Mouse (Mus musculus) neural tube, embryonic 14.5 days (tissue): ENCODE measurements around the gene Akap6. TPM values are rescaled to one million over a fixed set of nuclear protein-coding genes. Genes with fewer than 3 reads are reported as not detected.
A peak's percentile ranks its signal among the peaks of the same experiment; 100 is the strongest.

Experiments used
- ATAC-seq: fragments of 200-750 bp; cut with Nextera tagmentation; 2 replicates; pipeline ENCODE4 v1.8.0; 2017; ENCODE audit warnings: low read depth, mild to moderate bottlenecking, moderate TSS enrichment, moderate library complexity
- H3K27ac ChIP-seq: fragments of 300-500 bp; sonication (generic); 2 replicates; pipeline ENCODE4 v1.5.1; 2014; ENCODE audit warnings: low read depth, mild to moderate bottlenecking, control low read depth, low read length, moderate library complexity, mixed read lengths
- H3K27me3 ChIP-seq: fragments of 300-500 bp; sonication (generic); 2 replicates; pipeline ENCODE4 v1.6.1; 2014; ENCODE audit warnings: low read length; ENCODE audit not compliant: control insufficient read depth, insufficient read depth
- H3K36me3 ChIP-seq: fragments of 300-500 bp; sonication (generic); 2 replicates; pipeline ENCODE4 v1.6.1; 2014; ENCODE audit warnings: low read length, mixed read lengths; ENCODE audit not compliant: control insufficient read depth, insufficient read depth
- H3K4me1 ChIP-seq: fragments of 300-500 bp; sonication (generic); 2 replicates; pipeline ENCODE4 v1.6.1; 2014; ENCODE audit warnings: low read length; ENCODE audit not compliant: control insufficient read depth, insufficient read depth
- H3K4me2 ChIP-seq: fragments of 300-500 bp; sonication (generic); 2 replicates; pipeline ENCODE4 v1.6.1; 2014; ENCODE audit warnings: mild to moderate bottlenecking, low read depth, low read length, control low read depth
- H3K4me3 ChIP-seq: fragments of 300-500 bp; sonication (generic); 2 replicates; pipeline ENCODE4 v1.5.1; 2014; ENCODE audit warnings: low read depth, low read length, control low read depth, mixed read lengths
- H3K9ac ChIP-seq: fragments of 300-500 bp; sonication (generic); replicated peaks from 2 replicates; pipeline ENCODE4 v1.6.1; 2014; ENCODE audit warnings: low read depth, mild to moderate bottlenecking, control low read depth, low read length, mixed read lengths
- H3K9me3 ChIP-seq: fragments of 300-500 bp; sonication (generic); 2 replicates; pipeline ENCODE4 v1.6.1; 2016; ENCODE audit warnings: low read length; ENCODE audit not compliant: control insufficient read depth
- WGBS: fragments of 180-500 bp; shearing (Covaris S2); extraction: QIAGEN DNeasy Blood & Tissue Kit; methylation state at CpG from one replicate; pipeline ENCODE4 v1.1.7; 2014; 5-methylcytosine and 5-hydroxymethylcytosine counted together
- polyA plus RNA-seq: library from polyadenylated mRNA; unstranded; fragments of >200 nt; fragmentation: Nextera tagmentation; extraction: Ambion mirVana; gene quantifications from 2 replicates; pipeline ENCODE4 v1.2.1, GENCODE M21; 2014

Gene Akap6
- polyA plus RNA-seq, 1 experiment from 2014 or later = 44.0 TPM

DNA sequence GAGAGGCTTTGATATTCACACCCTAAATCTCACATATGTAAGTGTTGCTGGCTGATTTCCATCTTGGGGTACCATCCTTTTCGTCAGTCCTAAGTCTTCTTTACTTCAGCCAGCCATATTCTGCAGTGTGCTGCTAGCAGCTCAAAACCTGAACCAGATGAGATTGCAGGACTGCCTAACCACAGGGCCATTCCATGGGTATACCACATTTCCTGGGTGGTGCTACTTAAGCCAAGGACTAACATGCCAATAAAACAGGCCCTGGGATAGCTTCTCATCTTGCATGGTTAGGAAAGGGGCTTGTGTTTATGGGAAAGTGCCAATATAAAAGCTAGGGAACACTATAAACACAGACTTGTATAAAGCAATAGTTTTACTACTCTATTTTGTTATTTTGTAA is 7.6 kb upstream of the Akap6 start:
- 92% methylated on average over 1 of the region's 1 CpGs for WGBS

DNA sequence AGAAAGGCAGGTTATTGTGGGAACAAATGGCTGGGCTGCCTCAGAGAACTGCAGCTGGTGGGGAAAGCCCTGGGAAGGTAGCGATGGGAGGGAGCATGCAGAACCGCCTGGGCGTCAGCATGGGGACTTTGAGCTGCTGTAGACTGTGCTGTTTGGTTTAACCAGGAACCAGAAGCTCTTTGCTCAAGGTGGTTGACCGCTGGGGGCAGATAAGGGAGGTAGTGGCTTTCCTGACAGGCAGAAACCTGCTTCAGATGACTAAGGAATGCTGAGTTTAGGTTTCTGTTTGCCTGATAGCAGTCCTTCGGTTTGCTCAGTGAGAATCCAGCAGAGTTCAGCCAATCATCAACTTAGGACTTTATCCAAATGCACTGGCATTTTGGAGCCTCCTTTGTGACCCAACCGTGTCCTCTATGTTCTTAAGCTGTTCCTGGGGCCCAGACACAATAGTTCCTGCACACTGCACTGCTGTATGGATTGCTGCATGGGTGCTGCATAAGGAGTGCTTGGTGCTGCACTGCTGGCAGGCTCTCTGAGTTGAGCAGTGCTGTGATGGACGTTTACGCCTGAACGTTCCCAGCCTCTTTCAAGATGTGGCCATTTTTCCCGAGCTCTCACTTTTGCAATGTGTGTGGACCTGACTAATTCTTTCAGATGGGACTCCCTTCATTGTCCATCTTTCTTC is 6.8 kb upstream of the Akap6 start:
- Histone ChIP-seq H3K27ac (no peak overlapping the region), H3K4me3 (no peak overlapping the region), H3K36me3 (no peaks in the 10 kb centered on the region), H3K9ac (no peak overlapping the region), H3K4me2 (no peak overlapping the region), H3K9me3 (no peaks in the 10 kb centered on the region), H3K4me1 (no peaks in the 10 kb centered on the region), H3K27me3 (no peaks in the 10 kb centered on the region)
- WGBS = 66% methylated on average over 10 of the region's 10 CpGs
- no peak for ATAC-seq

More for the DNA sequence above, 7.6 kb upstream of the Akap6 start:
- Histone ChIP-seq H3K27me3 (no peaks in the 10 kb centered on the region), H3K9ac (no peak overlapping the region), H3K36me3 (no peaks in the 10 kb centered on the region), H3K27ac (no peak overlapping the region), H3K9me3 (no peaks in the 10 kb centered on the region), H3K4me1 (no peaks in the 10 kb centered on the region), H3K4me3 (no peak overlapping the region), H3K4me2 (no peak overlapping the region)
- ATAC-seq = no peak

DNA sequence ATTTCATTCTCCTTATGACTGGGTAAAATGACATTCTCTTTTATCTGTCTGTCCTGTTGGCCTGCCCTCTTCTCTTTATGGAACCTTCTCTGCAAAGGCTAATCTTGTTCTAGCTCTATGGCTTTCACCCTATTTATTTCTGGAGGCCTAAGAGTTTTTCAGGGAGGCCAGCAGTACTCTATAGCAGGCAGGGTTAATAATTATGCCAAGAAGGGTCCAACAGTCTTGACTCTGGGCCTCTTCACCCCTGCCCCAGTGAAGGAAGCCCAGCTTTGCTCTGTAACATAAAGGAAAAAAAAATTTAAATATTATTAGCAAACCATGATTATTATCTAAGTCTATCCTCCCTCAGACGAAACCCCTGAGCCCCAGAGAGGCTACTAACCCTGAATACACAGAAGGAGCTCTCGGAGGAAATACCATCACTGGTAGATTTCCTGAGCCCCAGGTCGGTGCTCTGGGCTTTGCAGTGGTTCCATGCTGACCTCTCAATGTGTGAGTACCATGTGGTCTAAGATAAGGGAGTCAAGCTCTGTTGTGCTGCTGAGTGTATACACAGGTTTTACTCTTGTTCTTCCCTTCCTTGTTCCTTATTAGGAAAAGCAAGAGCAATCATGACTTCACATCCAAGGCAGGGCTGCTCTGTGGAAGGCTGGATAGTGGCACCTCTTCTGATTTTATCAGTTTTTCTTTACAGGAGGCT is 1.6 kb upstream of the Akap6 start:
- H3K4me1 ChIP-seq = peaks cover 23% of the 10 kb centered on the region
- H3K4me2 ChIP-seq = peak overlapping the region; percentile 79; the same call in 1 of the 2 replicates
- no peak for ATAC-seq
- WGBS = 67% methylated on average over 3 of the region's 3 CpGs
- H3K36me3 ChIP-seq = no peaks in the 10 kb centered on the region
- no peaks in the 10 kb centered on the region for H3K9me3 ChIP-seq
- 0 out of 2 replicates have a peak overlapping the region, but pooled peaks have one; percentile 28 for H3K9ac ChIP-seq
- no peaks in the 10 kb centered on the region for H3K27me3 ChIP-seq
- H3K27ac ChIP-seq = peak overlapping the region; percentile 90
- no peak overlapping the region for H3K4me3 ChIP-seq

DNA sequence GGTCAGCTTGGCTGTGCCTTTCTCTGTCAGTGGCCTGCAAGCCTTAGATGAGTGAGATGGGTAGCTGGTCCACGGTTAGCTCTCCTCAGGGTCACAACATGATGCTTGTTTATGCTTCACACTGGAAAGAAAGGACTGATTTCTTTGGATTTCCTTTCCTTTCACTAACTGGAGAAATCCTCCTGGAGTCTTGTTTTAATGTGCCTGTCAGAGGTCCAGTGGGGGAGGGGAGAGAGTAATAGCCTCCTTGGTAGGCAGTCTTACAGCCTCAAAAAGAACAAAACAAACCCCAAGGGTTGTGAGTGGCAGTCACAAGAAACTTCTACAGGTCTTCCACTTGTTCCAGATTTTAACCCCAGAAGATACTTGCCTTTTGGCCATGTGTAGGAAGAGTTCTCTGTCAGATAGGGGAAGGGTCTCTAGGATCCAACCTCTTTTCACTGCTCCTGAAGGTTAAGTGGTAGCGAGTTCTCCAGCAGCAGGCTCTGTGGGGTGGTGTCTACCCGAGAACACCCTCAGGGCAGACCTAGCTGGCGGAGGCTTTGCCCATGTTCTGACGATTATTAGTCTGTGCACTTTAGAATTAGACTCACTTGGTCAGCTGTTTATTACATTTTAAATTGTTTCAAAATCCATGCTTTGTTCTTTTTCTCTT is 780 bp upstream of the Akap6 start:
- WGBS = 14% methylated on average over 5 of the region's 5 CpGs
- no peaks in the 10 kb centered on the region for H3K36me3 ChIP-seq
- ATAC-seq = peak; percentile 47; the same call in 1 of the 2 replicates
- no peaks in the 10 kb centered on the region for H3K9me3 ChIP-seq
- H3K9ac ChIP-seq = peak overlapping the region; percentile 68
- peak overlapping the region; percentile 79 for H3K4me2 ChIP-seq
- peak overlapping the region; percentile 58 for H3K4me3 ChIP-seq
- H3K27me3 ChIP-seq = no peaks in the 10 kb centered on the region
- peak overlapping the region; percentile 90 for H3K27ac ChIP-seq
- H3K4me1 ChIP-seq = peaks cover 28% of the 10 kb centered on the region

DNA sequence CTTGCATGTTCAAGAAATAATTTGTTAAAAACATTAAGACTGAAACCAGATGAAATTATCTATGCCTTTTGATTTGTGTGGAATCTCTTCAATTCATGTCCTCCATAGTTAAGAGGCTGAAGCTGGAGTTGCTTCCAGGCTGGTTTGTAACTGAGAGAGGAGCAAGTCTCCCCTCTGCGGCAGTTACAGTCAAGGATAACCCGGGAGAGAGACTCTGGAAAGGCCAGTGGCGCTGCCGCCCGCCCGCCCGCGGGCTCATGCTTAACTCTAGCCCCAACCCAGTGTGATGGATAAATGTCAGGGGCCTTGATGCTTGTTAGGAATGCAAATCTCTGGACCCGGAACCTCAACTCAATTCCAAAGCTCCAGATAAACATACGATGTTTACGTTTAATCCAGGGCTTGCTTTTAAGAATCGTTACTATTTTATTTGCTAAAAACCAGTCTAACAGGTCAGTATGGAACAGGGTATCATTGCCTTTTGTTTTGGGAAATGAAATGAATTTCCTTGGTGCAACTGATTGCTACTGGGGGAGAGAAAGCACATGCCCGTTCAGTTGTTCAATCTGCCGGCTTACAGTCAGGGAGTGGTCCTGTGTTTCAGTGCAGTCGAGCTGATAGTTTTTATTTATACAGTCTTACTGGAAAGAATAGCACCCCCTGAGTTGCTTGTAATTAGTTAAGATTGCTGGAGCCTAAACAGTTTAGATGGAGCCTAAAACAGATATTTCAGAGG is 946 bp downstream of the Akap6 start:
- Histone ChIP-seq H3K9ac (peak overlapping the region; percentile 68), H3K27ac (peak overlapping the region; percentile 90), H3K4me1 (peaks cover 39% of the 10 kb centered on the region), H3K9me3 (no peaks in the 10 kb centered on the region), H3K27me3 (no peaks in the 10 kb centered on the region), H3K4me2 (peak overlapping the region; percentile 79), H3K4me3 (peak overlapping the region; percentile 58), H3K36me3 (no peaks in the 10 kb centered on the region)
- 12% methylated on average over 15 of the region's 15 CpGs for WGBS
- peak; percentile 50 for ATAC-seq

DNA sequence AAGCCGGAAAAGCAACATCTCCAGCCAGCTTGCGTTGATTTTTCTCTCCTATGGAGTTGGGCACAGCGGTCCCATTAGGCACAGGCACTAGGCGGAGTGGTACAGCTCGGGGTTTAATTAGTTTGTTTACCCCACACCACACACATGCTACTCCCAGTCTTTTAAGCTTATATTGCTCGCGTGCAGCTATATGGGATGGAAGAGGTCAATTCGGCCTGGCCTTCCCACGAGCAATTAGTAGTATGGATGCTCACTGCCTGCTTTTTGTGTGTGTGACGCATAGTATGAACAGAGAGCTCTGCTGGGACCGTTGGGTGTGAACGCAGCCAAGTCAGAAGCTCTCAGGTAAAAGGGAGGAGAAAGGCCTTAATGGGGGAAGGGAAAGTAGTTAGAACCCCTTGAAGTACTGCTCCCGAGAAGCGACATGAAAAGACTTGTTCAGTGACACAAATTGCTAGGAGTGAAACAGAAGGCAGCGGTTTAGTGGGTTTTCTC is 1.6 kb downstream of the Akap6 start:
- ATAC-seq = peak; percentile 29; the same call in 1 of the 2 replicates
- H3K27ac ChIP-seq = peak overlapping the region; percentile 90
- H3K9me3 ChIP-seq = no peaks in the 10 kb centered on the region
- no peaks in the 10 kb centered on the region for H3K36me3 ChIP-seq
- WGBS = 5% methylated on average over 15 of the region's 15 CpGs
- peaks cover 39% of the 10 kb centered on the region for H3K4me1 ChIP-seq
- H3K27me3 ChIP-seq = no peaks in the 10 kb centered on the region
- H3K4me3 ChIP-seq = peak overlapping the region; percentile 58
- H3K9ac ChIP-seq = peak overlapping the region; percentile 68
- peak overlapping the region; percentile 79 for H3K4me2 ChIP-seq

DNA sequence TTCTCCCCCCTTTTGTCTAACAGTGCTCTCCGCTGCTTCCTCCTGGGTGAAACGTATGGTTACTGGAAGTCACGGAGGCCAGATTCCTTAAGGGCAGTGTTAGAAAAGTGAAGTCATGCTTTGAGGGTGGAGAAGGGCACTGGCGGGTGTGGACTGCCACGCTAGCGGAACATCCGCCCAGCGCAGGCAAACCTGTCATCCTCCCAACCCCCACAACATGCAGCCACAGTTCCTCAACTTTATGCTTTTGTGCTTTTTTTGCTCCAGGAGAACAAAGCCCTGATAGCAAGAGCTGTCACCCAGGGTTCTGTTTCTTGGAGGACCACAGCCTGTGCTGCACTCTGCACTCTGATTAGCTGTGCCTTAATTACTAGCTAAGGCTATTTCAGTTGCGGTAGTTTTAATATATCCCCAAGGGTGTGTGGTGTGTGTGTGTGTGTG is 2.0 kb downstream of the Akap6 start:
- no peaks in the 10 kb centered on the region for H3K9me3 ChIP-seq
- no peak for ATAC-seq
- peaks cover 39% of the 10 kb centered on the region for H3K4me1 ChIP-seq
- H3K36me3 ChIP-seq = no peaks in the 10 kb centered on the region
- H3K4me3 ChIP-seq = peak overlapping the region; percentile 58
- H3K9ac ChIP-seq = peak overlapping the region; percentile 68
- no peaks in the 10 kb centered on the region for H3K27me3 ChIP-seq
- peak overlapping the region; percentile 79 for H3K4me2 ChIP-seq
- WGBS = 5% methylated on average over 9 of the region's 9 CpGs
- peak overlapping the region; percentile 90 for H3K27ac ChIP-seq

DNA sequence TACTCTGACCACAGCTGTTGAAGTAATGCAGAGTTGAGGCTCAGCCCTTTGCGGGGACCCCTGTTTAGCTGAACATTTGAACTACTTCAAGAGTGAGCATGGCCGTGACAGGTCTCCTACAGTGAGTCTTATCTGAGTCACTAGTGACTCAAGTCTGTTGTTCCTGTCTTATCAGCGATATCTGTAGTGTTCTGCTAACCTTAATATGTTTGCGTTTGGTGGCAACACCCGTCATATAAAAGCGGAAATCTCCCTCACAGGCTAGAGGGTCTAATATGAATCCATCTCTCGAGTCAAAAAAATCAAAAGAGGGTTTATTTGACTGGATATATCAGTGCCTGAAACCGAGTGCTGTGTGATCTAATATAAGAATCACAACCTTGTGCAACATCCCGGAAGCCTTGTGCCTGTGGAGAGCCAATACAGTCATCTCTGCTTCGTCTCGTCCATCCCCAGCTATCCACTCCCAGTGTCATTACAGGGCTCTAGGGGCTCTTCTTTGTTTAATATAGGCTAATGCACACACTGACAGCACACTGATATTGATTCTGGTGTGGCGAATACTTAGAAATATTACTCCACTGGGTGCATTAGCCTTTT is 3.3 kb downstream of the Akap6 start:
- Histone ChIP-seq H3K9ac (no peak overlapping the region; the same call in 1 of the 2 replicates), H3K4me1 (peaks cover 39% of the 10 kb centered on the region), H3K36me3 (no peaks in the 10 kb centered on the region), H3K27me3 (no peaks in the 10 kb centered on the region), H3K4me3 (peak overlapping the region; percentile 58; the same call in 1 of the 2 replicates), H3K9me3 (no peaks in the 10 kb centered on the region), H3K27ac (peak overlapping the region; percentile 39; the same call in 1 of the 2 replicates), H3K4me2 (peak overlapping the region; percentile 79)
- no peak for ATAC-seq
- 65% methylated on average over 12 of the region's 12 CpGs for WGBS
